Mouse (Mus musculus) kidney, adult 2 months (tissue): ENCODE data around the gene Nr1d1.

ENCODE experiments used
- CTCF ChIP-seq: fragments of 200-500 bp; conservative IDR thresholded peaks from 2 replicates; pipeline ENCODE4 v1.5.1; 2011; ENCODE audit warnings: low read depth, mild to moderate bottlenecking, control low read depth, low read length, moderate library complexity, mixed read lengths; ENCODE audit not compliant: insufficient read depth, insufficient read length
- POLR2A ChIP-seq: fragments of 200-500 bp; IDR thresholded peaks from one replicate; pipeline ENCODE4 v1.6.1; 2011; ENCODE audit warnings: low read depth, low read length, control low read depth

GRCm38 (mm10) chr11:98750351-98751201, 24.6 kb downstream of the Nr1d1 start:
- TF ChIP-seq CTCF = no peak
- TF ChIP-seq POLR2A = no peak
